Mouse (Mus musculus) gonadal fat pad, adult 2 months (tissue): Measurements from ENCODE around the gene Dll3. TPM values are rescaled to one million over a fixed set of nuclear protein-coding genes. Genes with fewer than 3 reads are reported as not detected.
"Not testable (repeated sequence)": the region's sequence is repeated elsewhere in the genome, so short reads cannot be mapped to it uniquely, and the experiment has no call there.

Source experiments
- DNase-seq: peaks from one replicate; pipeline ENCODE4 v3.0.0-alpha.2; 2012; ENCODE audit warnings: low read depth
- polyA plus RNA-seq: library from polyadenylated mRNA; depleted of rRNA; stranded (reverse); fragments of >200 nt; gene quantifications from 2 replicates; pipeline ENCODE4 v1.2.3, GENCODE M21; 2012; rRNA removed

Gene Dll3
- polyA plus RNA-seq, 1 experiment = 0.11 TPM

GRCm38 (mm10) chr7:28251976-28252375 is 50.1 kb downstream of the Dll3 start:
- DNase-seq = no peak

GRCm38 (mm10) chr7:28248957-28249356 is 53.1 kb downstream of the Dll3 start:
- no peak for DNase-seq

GRCm38 (mm10) chr7:28243943-28244342 is 58.1 kb downstream of the Dll3 start:
- DNase-seq = not testable (repeated sequence)

Other genes starting within 250 kb of the Dll3 start
- 1.3 and 1.5 TPM in 2 replicates for gene Fcgbp, start 231.0 kb downstream of the Dll3 start, polyA plus RNA-seq
- gene 9530053A07Rik, start 172.8 kb downstream of the Dll3 start, polyA plus RNA-seq = 0.22 and 0.36 TPM in 2 replicates
- gene Fbl, start 132.5 kb downstream of the Dll3 start, polyA plus RNA-seq = 34.6 and 54.2 TPM in 2 replicates
- gene Dyrk1b, start 122.8 kb downstream of the Dll3 start, polyA plus RNA-seq = 23.6 and 30.9 TPM in 2 replicates
- gene Eid2, start 34.4 kb downstream of the Dll3 start, polyA plus RNA-seq = 6.4 and 7.2 TPM in 2 replicates
- 7.9 and 11.4 TPM in 2 replicates for gene Eid2b, start 24.5 kb downstream of the Dll3 start, polyA plus RNA-seq
- gene Selenov, start 11.1 kb downstream of the Dll3 start, polyA plus RNA-seq = 1.0 and 1.2 TPM in 2 replicates
- 81.9 and 89.8 TPM in 2 replicates for gene Timm50, start 9.8 kb upstream of the Dll3 start, polyA plus RNA-seq
- gene Supt5, start 36.5 kb upstream of the Dll3 start, polyA plus RNA-seq = 106 and 108 TPM in 2 replicates
- gene Rps16, start 48.4 kb upstream of the Dll3 start, polyA plus RNA-seq = 901 and 971 TPM in 2 replicates
- gene Plekhg2, start 70.4 kb upstream of the Dll3 start, polyA plus RNA-seq = 21.5 and 25.0 TPM in 2 replicates
- gene Zfp36, start 78.0 kb upstream of the Dll3 start, polyA plus RNA-seq = 37.7 and 40.8 TPM in 2 replicates
- 49.8 and 58.9 TPM in 2 replicates for gene Med29, start 90.5 kb upstream of the Dll3 start, polyA plus RNA-seq
- gene Paf1, start 90.7 kb upstream of the Dll3 start, polyA plus RNA-seq = 78.0 and 96.3 TPM in 2 replicates
- gene Gmfg, start 135.2 kb upstream of the Dll3 start, polyA plus RNA-seq = 8.6 and 10.3 TPM in 2 replicates
- gene Lrfn1, start 149.7 kb upstream of the Dll3 start, polyA plus RNA-seq = 6.6 and 7.1 TPM in 2 replicates
- gene Ifnl2, start 208.2 kb upstream of the Dll3 start, polyA plus RNA-seq = not detected in 2 replicates
- not detected in 2 replicates for gene Ifnl3, start 220.6 kb upstream of the Dll3 start, polyA plus RNA-seq
- gene Sycn, start 238.6 kb upstream of the Dll3 start, polyA plus RNA-seq = 0.86 and 6.9 TPM in 2 replicates
- 0.23 and 0.65 TPM in 2 replicates for gene Nccrp1, start 245.0 kb upstream of the Dll3 start, polyA plus RNA-seq